Mouse (Mus musculus) cortical plate, adult 2 months (tissue): ENCODE data around the gene Kif21b.

Experiments
- CTCF ChIP-seq: fragments of 200-500 bp; IDR thresholded peaks from 2 replicates; pipeline ENCODE4 v1.5.1; 2011; ENCODE audit warnings: mild to moderate bottlenecking, control low read depth, low read length; ENCODE audit not compliant: insufficient read depth; ENCODE audit errors: extremely low read depth
- POLR2A ChIP-seq: fragments of 200-500 bp; IDR thresholded peaks from 2 replicates; pipeline ENCODE4 v1.6.1; 2011; ENCODE audit warnings: mild to moderate bottlenecking, low read length, control low read depth; ENCODE audit not compliant: insufficient read depth; ENCODE audit errors: extremely low read depth

- TF ChIP-seq CTCF (no peak), POLR2A (no peak)
Measured at GRCm38 (mm10) chr1:136120785-136121184, 10.4 kb upstream of the Kif21b start.
